Mouse (Mus musculus) neural tube, embryonic 15.5 days (tissue): ENCODE measurements around the gene Ddx3x. TPM values are rescaled to one million over a fixed set of nuclear protein-coding genes. Genes with fewer than 3 reads are reported as not detected.
A peak's percentile ranks its signal among the peaks of the same experiment; 100 is the strongest.
"Not testable (repeated sequence)": the region's sequence is repeated elsewhere in the genome, so short reads cannot be mapped to it uniquely, and the experiment has no call there.

Experiments
- ATAC-seq: fragments of 200-750 bp; cut with Nextera tagmentation; 2 replicates; pipeline ENCODE4 v1.8.0; 2017; ENCODE audit warnings: mild to moderate bottlenecking, moderate TSS enrichment, moderate library complexity; ENCODE audit not compliant: low FRiP score
- H3K27ac ChIP-seq: fragments of 300-500 bp; sonication (generic); replicated peaks from 2 replicates; pipeline ENCODE4 v1.5.1; 2015; ENCODE audit warnings: mild to moderate bottlenecking, inconsistent platforms
- H3K27me3 ChIP-seq: fragments of 300-500 bp; sonication (generic); replicated peaks from 2 replicates; pipeline ENCODE4 v1.6.1; 2015; ENCODE audit warnings: inconsistent platforms
- H3K36me3 ChIP-seq: fragments of 300-500 bp; sonication (generic); 2 replicates; pipeline ENCODE4 v1.6.1; 2015; ENCODE audit warnings: inconsistent platforms
- H3K4me1 ChIP-seq: fragments of 300-500 bp; sonication (generic); 2 replicates; pipeline ENCODE4 v1.6.1; 2015; ENCODE audit warnings: inconsistent platforms
- H3K4me2 ChIP-seq: fragments of 300-500 bp; sonication (generic); 2 replicates; pipeline ENCODE4 v1.6.1; 2015; ENCODE audit warnings: inconsistent platforms, mild to moderate bottlenecking, moderate library complexity
- H3K4me3 ChIP-seq: fragments of 300-500 bp; sonication (generic); replicated peaks from 2 replicates; pipeline ENCODE4 v1.5.1; 2015; ENCODE audit warnings: mild to moderate bottlenecking, inconsistent platforms
- H3K9ac ChIP-seq: fragments of 300-500 bp; sonication (generic); replicated peaks from 2 replicates; pipeline ENCODE4 v1.6.1; 2015; ENCODE audit warnings: mild to moderate bottlenecking, inconsistent platforms
- H3K9me3 ChIP-seq: fragments of 300-500 bp; sonication (generic); replicated peaks from 2 replicates; pipeline ENCODE4 v1.6.1; 2016; ENCODE audit warnings: inconsistent platforms
- WGBS: fragments of 180-500 bp; shearing (Covaris S2); methylation state at CpG from one replicate; pipeline ENCODE4 v1.1.7; 2015; ENCODE audit warnings: mixed read lengths; 5-methylcytosine and 5-hydroxymethylcytosine counted together
- polyA plus RNA-seq: library from polyadenylated mRNA; unstranded; fragments of >200 nt; fragmentation: Nextera tagmentation; extraction: Ambion mirVana; gene quantifications from 2 replicates; pipeline ENCODE4 v1.2.1, GENCODE M21; 2015

The Ddx3x gene
- 85.8 and 102 TPM in 2 replicates for polyA plus RNA-seq

DNA sequence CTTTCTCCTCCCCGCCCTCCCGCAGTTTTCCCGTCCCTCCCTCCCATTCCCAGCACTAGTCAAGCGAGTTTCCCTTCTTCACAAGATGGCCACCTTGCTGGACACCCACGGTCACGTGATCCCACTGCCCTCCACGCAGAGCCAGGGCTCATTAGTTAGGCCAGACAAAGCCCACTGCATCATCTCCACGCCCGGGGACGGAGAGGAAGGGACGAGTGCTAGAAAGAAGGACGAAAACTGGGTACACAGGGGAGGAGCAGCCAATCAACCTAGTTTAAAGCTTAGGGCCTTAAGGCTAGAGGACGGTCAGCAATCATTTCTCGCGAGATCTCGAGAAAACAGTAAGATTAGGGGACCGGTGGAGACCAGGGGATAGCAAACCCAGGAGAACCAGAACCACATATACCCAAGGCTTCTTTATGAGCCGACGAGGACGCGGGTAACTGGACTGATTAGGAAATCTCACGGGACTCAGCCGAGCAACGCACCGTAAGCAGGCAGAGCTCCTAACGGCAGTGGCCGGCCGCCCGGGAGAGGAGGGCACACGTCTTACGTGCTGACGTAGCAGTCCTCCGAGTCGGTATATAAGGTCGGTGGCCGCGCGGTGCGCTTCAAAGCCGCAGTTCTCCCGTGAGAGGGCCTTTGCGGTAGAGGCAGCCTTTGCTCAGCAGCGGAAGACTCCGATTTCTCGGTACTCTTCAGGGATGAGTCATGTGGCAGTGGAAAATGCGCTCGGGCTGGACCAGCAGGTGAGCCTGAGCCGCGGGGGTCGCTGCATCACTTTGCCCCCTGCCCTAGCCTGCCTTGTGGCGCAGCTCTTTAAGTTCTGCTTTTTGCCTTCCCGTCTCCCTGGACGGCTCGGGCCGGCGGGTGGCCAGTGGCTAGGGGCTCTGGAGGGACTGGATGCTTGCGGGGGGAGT lies at the start of gene Ddx3x:
Gene Ddx3x (plus strand): TSS at position 562 of the 920 bp plus-strand sequence.
- Histone ChIP-seq H3K27me3 (0 out of 2 replicates have a peak, but pooled peaks cover 2% of the 10 kb centered on the region), H3K4me2 (peak within 1 kb of the TSS; percentile 69), H3K36me3 (no peaks in the 10 kb centered on the region), H3K9ac (peak within 1 kb of the TSS; percentile 96), H3K27ac (peak within 1 kb of the TSS; percentile 99), H3K4me1 (peaks cover 16% of the 10 kb centered on the region), H3K9me3 (no peaks in the 10 kb centered on the region), H3K4me3 (peak within 1 kb of the TSS; percentile 79)
- WGBS = under 1% methylated on average over 50 of the region's 57 CpGs
- peak; percentile 95 for ATAC-seq

DNA sequence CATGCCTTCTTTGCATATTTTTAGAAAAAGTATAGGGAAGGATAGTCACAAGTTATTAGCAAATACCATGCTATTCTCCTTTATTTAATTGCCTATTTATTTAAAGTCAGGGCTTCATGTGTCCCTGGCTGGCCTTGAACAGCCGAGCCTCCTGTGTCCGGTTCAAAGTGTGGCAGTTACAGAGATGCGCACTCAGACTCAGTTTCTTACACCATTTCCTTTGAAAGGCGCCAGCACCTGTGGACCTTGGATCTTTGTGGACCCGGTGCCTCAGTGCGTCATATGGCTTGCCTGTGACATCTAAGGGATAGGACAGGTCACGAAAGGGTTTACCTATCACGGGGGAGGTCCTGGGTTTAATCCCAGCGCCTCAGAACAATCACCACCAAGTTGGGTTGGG lies 49.5 kb upstream of the Ddx3x start:
- Histone ChIP-seq H3K4me2 (peak overlapping the region; percentile 55), H3K36me3 (no peaks in the 10 kb centered on the region), H3K9me3 (no peaks in the 10 kb centered on the region), H3K4me1 (peaks cover 9% of the 10 kb centered on the region), H3K9ac (peak overlapping the region; percentile 23; the same call in 1 of the 2 replicates), H3K4me3 (peak overlapping the region; percentile 41), H3K27me3 (no peaks in the 10 kb centered on the region; the same call in none of the 2 replicates), H3K27ac (peak overlapping the region; percentile 88)
- ATAC-seq = peak; percentile 11; the same call in 1 of the 2 replicates
- 46% methylated on average over 9 of the region's 9 CpGs for WGBS

DNA sequence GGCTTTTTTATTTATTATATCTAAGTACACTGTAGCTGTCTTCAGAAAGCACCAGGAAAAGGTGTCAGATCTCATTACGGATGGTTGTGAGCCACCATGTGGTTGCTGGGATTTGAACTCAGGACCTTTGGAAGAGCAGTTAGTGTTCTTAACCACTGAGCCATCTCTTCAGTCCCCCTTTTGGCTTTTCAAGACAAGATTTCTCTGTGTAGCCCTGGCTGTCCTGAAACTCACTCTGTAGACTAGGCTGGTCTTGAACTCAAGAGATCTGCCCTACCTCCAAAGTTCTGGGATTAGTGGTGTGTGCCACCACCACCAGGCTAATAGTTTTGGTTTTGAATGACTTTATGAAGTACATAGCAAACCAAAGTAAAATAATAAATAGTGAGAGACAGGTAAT lies 47.9 kb upstream of the Ddx3x start:
- not testable (repeated sequence) for ATAC-seq, H3K4me1 ChIP-seq, H3K9me3 ChIP-seq, H3K4me3 ChIP-seq, H3K4me2 ChIP-seq, H3K36me3 ChIP-seq, H3K27ac ChIP-seq, H3K9ac ChIP-seq, H3K27me3 ChIP-seq
- 95% methylated on average over 1 of the region's 1 CpGs for WGBS

DNA sequence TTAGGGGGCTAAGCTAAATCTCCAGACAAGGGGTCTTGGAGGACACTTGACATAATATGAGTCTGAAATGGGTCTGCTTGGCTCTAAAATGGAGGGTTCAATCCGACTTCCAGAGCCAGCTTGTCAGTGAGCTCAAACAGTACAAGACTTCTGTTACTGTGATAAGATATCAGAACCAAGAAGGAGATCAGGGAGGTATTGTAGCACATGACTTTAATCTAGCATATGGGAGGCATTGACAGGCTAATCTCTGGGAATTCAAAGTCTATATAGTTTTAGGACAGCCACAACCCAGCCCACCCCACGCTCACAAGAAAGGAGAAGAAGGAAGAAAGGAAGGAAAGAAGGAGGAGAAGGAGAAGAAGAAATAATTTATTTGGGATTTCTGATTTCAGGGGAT lies 47.1 kb upstream of the Ddx3x start:
- H3K4me2 ChIP-seq = no peak overlapping the region

DNA sequence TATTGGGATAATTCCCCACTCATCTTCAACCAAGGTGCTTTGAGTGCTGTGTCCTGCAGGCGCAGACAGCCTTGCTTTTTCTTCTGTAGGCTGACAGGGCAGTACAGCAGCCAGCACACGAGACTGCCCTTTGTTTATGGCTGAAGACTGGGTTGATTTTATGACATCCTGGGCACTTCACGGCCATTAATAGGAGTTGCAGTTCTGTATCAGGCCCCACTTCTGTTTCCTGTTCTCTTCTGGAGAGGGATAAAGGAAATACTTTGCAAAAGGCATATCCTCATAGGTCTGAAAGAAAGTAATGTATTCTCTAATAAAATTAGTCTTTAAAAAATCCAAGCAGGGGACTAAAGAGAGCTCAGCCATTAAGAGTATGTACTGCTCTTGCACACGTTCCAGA lies 46.1 kb upstream of the Ddx3x start:
- 26% methylated on average over 4 of the region's 4 CpGs for WGBS
- peaks cover 2% of the 10 kb centered on the region for H3K27me3 ChIP-seq

More for the DNA sequence above, 47.1 kb upstream of the Ddx3x start:
- Histone ChIP-seq H3K9ac (no peak overlapping the region), H3K27ac (no peak overlapping the region), H3K36me3 (no peaks in the 10 kb centered on the region), H3K9me3 (no peaks in the 10 kb centered on the region), H3K4me1 (peaks cover 9% of the 10 kb centered on the region), H3K27me3 (no peaks in the 10 kb centered on the region; the same call in none of the 2 replicates), H3K4me3 (no peak overlapping the region)
- no peak for ATAC-seq
- 68% methylated on average over 2 of the region's 2 CpGs for WGBS

DNA sequence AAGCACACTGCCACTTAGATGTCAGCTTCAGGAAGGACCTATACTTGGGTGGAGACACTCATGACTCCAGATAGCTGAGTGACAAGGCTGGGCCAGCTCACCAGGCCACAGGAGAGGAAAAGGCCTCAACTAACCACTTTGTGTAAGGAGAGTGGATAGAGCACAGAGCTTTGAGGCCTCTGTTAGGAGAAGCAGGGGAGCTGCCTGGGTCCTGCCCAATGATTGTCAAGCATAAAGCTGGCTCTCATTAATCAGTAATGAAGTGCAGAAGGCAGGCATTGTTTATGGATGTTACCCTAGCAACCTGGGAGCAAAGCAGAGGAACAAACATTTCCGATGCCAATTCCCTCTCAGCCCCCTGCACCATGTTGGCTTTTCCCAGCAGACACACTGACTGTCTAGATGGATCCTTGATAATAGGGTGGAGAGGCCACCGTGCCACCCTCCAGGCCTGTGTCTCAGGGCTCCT lies 44.6 kb upstream of the Ddx3x start:
- ATAC-seq = peak; percentile 33; the same call in 1 of the 2 replicates
- H3K9ac ChIP-seq = no peak overlapping the region
- no peaks in the 10 kb centered on the region for H3K9me3 ChIP-seq
- peak overlapping the region; percentile 66 for H3K27ac ChIP-seq
- peaks cover 12% of the 10 kb centered on the region for H3K4me1 ChIP-seq
- H3K4me3 ChIP-seq = no peak overlapping the region
- peaks cover 4% of the 10 kb centered on the region; the same call in 1 of the 2 replicates for H3K27me3 ChIP-seq
- no peak overlapping the region for H3K4me2 ChIP-seq
- H3K36me3 ChIP-seq = no peaks in the 10 kb centered on the region
- 36% methylated on average over 2 of the region's 2 CpGs for WGBS

More for the DNA sequence above, 46.1 kb upstream of the Ddx3x start:
- no peak overlapping the region for H3K27ac ChIP-seq
- no peaks in the 10 kb centered on the region for H3K36me3 ChIP-seq
- H3K4me3 ChIP-seq = no peak overlapping the region
- peaks cover 9% of the 10 kb centered on the region for H3K4me1 ChIP-seq
- ATAC-seq = no peak
- no peak overlapping the region for H3K4me2 ChIP-seq
- no peak overlapping the region for H3K9ac ChIP-seq
- no peaks in the 10 kb centered on the region for H3K9me3 ChIP-seq

DNA sequence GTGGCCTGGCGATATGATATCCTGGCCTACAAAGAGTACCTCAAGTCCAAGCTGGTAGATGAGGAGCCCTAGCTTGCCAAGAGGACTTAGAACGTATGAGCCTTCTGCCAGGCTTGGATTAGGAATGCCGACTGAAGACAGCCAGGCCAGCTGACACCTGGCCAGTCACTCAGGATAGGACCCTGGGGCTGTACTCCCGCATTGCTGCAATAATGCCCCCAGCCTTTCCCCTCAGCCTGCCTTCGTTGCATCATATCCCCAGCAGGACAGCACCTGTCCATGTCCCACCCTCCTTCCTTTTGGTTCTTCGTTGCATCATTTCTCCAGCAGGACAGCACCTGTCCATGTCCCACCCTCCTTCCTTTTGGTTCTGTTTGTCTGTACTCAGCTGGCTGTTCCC lies 41.3 kb upstream of the Ddx3x start:
- no peak for ATAC-seq
- Histone ChIP-seq H3K4me2 (no peak overlapping the region), H3K4me3 (no peak overlapping the region), H3K36me3 (no peaks in the 10 kb centered on the region), H3K9ac (no peak overlapping the region), H3K4me1 (peaks cover 18% of the 10 kb centered on the region), H3K9me3 (no peaks in the 10 kb centered on the region), H3K27ac (peak overlapping the region; percentile 28; the same call in 1 of the 2 replicates), H3K27me3 (peaks cover 4% of the 10 kb centered on the region; the same call in 1 of the 2 replicates)
- WGBS = 92% methylated on average over 6 of the region's 6 CpGs

DNA sequence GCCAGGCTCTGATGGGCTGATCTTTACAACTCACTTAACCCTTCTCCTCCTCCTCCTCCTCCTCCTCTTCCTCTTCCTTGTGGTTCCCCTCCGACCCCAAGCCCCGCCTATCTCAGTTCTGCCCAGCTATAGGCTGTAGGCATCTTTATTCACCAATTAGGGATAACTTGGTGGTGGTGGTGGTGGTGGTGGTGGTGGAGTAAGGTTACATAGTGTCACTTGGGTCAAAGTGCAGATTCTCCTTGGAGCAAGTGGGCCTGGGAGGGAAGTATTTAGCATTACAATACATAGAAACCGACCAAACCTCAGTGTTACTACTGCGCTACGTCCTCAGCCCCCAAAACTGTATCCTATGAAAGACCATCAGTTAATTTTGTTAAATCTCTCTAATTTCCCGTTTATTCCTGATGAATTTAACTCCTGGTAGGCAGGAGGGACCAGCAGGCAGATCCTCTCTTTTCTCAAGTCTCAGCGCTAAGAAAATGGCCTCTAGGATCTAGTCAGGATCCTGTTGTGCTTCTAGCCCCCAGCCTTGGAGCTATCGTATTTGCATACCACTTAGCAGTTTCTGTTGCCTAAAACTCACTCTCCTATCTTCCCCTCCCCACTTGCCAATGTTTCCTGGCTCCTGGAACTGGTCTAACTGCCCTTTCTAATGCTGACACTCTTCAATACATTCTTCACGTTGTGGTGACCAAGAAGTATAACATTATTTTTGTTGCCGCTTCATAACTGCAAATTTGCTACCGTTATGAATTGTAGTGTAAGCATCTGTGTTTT lies 39.9 kb upstream of the Ddx3x start:
- Histone ChIP-seq H3K27ac (peak overlapping the region; percentile 96), H3K9ac (no peak overlapping the region), H3K9me3 (no peaks in the 10 kb centered on the region), H3K27me3 (peaks cover 4% of the 10 kb centered on the region; the same call in 1 of the 2 replicates), H3K4me3 (peak overlapping the region; percentile 39), H3K4me2 (peak overlapping the region; percentile 59), H3K36me3 (no peaks in the 10 kb centered on the region), H3K4me1 (peaks cover 24% of the 10 kb centered on the region)
- peak; percentile 10; the same call in 1 of the 2 replicates for ATAC-seq
- 25% methylated on average over 11 of the region's 11 CpGs for WGBS

DNA sequence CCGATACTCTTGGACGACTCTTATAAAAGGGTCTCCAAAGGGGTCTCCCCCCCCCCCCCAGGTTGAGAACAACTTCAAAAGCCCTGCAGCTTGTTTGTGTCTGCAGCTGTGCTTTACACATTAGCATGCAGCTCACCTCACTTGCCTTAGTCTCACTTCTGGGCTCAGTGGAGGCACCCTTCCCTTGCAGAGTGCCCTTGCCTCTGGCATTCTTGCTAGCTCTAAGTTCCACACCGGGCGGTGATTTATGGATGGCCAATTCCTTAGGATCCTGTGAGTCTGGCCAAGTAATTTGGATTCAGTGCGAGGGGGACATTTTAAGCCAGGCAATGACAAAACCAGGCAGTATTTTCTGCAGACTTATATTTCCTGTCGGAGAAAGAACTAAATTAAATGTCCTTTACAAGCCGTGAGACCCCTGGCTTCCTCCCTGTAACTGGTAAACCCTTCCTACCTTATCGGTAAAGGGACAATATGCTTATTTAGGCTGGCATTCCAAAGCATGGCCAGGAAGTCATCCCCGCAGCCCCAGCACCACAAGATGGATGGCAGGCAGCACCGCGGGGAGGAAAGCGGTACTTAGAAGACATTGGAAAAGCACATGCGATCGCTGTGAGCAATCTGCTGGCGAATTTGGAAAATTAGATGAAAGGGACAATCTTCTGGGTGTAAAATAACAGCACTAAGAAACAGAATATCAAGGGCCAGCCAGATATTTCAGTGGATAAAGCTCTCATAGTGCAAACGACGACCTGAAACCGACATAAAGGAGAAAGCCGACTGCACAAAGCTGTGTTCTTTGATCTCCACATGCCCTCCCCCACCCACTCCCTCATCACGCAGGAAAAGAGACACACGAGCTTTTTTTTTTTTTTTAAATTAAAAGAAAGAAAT lies 39.1 kb upstream of the Ddx3x start:
- Histone ChIP-seq H3K4me2 (peak overlapping the region; percentile 59), H3K27me3 (0 out of 2 replicates have a peak, but pooled peaks cover 4% of the 10 kb centered on the region), H3K4me3 (peak overlapping the region; percentile 39), H3K9me3 (no peaks in the 10 kb centered on the region), H3K27ac (peak overlapping the region; percentile 96), H3K4me1 (peaks cover 24% of the 10 kb centered on the region), H3K9ac (peak overlapping the region; percentile 44), H3K36me3 (no peaks in the 10 kb centered on the region)
- peak; percentile 62; the same call in 1 of the 2 replicates for ATAC-seq
- WGBS = 11% methylated on average over 21 of the region's 21 CpGs

DNA sequence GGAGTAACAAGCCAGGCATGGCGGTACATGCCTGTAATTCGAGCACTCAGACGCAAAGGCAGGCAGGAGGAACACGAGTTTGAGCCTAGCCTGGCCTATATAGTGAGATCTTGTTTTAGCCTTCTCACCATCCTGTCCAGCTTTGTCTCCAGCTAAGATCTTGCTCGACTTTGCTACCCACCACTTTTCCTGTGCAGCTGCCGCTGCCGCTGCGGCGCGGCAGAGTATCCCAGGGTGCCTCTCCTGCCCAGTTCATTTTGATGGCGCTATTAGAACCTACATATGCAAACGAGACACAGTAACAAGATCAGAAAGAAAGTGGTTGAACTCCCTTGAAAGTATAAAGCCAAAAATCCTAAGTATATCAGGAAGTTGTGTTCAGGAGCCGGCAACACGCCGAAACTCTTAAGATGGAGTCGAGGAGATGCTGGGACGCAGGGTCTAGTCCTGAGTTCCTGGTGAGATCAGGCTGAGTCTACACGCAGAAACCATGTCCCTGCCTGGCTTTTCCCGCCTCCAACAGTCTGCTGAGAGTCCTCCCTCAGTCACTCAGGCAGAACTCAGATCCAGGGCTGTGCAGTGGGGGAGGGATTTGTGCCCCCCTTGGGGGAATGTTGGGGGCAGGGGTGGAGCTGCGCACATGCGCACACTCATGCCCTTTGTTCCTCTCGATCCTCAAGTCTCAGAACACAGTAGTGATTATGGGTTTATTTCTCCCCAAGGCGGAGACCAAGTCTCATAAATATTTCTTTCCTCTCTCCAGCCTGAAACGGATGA lies 38.3 kb upstream of the Ddx3x start:
- peak; percentile 94 for ATAC-seq
- Histone ChIP-seq H3K4me2 (peak overlapping the region; percentile 59), H3K4me3 (peak overlapping the region; percentile 39), H3K36me3 (no peaks in the 10 kb centered on the region), H3K9me3 (no peaks in the 10 kb centered on the region), H3K27me3 (0 out of 2 replicates have a peak, but pooled peaks cover 4% of the 10 kb centered on the region), H3K27ac (peak overlapping the region; percentile 96), H3K4me1 (peaks cover 24% of the 10 kb centered on the region), H3K9ac (peak overlapping the region; percentile 44)
- 12% methylated on average over 24 of the region's 24 CpGs for WGBS
